Mouse (Mus musculus): ENCODE data around the gene Pigf. TPM values are rescaled to one million over a fixed set of nuclear protein-coding genes. Genes with fewer than 3 reads are reported as not detected.

The Pigf gene
- polyA plus RNA-seq, 1 experiment = 12.6 TPM

DNA sequence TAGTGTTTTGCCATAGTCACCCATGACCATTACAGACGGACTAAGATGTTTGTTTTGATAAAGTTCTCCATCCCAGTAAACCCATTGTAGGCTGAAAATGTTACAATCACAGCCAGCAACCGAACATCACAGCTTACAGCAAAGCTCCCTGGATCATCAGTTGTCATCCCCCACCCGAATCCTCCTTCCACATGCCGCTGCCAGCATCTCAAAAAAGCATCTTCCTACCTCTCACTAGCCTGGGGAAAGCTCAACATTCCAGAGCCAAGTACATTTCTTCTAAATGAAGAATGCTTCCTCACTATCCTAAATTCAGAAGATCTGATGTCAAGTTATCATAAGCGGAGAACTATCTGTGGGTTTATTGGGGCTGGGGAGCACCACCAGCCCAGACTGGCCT is 13.3 kb upstream of the Pigf start:
- Histone ChIP-seq H3K27ac (ENCODE audit: insufficient read depth, low read depth, low read length) (no peak overlapping the region), H3K4me1 (ENCODE audit: control insufficient read depth, insufficient read depth, low read length) (no peaks in the 10 kb centered on the region), H3K4me3 (ENCODE audit: insufficient read depth, low read length) (no peak overlapping the region)
- TF ChIP-seq POLR2A (IDR thresholded peaks at IDR 0.05; ENCODE audit: borderline replicate concordance, low read depth, low read length) (no peak), CTCF (IDR thresholded peaks at IDR 0.05; ENCODE audit: low read depth, low read length) (no peak)

DNA sequence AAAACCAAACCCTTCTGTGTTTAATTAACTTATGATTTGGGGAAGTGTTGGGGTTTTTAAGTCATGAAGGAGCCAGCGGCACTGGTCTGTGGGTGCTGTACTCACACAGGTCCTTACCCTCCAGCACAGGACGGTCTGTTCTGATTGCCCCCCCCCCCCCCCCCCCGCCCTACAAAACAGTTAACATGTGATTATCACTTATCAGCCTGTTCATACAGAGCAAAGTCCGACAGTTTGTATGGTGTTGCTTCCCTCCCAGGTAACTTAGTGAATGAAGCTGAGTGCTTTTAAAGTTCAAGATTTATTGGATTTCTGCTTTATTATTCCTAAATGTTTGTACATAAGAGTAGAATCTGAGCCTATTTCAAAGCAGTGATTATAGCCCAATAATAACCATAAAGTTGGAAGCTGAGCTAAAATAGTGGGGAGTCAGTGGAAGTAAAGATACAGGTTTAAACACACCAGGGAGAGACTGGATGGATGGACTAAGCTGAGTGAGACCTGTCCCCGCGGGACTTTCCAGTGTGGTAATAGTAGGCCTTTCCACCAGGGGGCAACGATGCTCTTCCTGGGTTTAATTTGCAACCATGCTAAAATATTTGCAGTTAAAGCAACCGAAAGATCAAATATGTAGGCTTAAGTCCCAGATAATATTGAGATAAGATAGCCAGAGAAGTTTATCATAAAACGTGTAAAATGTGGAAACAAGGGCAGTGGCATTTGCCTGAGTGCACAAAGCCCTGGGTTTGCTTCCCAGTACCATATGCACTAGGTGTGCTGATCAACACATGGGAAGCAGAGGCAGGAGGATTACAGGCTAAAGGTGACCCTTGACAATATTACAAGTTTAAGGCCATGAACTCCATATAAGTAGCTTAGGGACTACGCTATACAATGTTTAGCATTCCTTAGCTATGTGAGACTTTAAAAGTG is 11.2 kb upstream of the Pigf start:
- Histone ChIP-seq H3K4me1 (ENCODE audit: control insufficient read depth, insufficient read depth, low read length) (no peaks in the 10 kb centered on the region), H3K27ac (ENCODE audit: insufficient read depth, low read depth, low read length) (no peak overlapping the region)
- TF ChIP-seq POLR2A (IDR thresholded peaks at IDR 0.05; ENCODE audit: borderline replicate concordance, low read depth, low read length) (no peak), CTCF (IDR thresholded peaks at IDR 0.05; ENCODE audit: low read depth, low read length) (peak; percentile 50)

DNA sequence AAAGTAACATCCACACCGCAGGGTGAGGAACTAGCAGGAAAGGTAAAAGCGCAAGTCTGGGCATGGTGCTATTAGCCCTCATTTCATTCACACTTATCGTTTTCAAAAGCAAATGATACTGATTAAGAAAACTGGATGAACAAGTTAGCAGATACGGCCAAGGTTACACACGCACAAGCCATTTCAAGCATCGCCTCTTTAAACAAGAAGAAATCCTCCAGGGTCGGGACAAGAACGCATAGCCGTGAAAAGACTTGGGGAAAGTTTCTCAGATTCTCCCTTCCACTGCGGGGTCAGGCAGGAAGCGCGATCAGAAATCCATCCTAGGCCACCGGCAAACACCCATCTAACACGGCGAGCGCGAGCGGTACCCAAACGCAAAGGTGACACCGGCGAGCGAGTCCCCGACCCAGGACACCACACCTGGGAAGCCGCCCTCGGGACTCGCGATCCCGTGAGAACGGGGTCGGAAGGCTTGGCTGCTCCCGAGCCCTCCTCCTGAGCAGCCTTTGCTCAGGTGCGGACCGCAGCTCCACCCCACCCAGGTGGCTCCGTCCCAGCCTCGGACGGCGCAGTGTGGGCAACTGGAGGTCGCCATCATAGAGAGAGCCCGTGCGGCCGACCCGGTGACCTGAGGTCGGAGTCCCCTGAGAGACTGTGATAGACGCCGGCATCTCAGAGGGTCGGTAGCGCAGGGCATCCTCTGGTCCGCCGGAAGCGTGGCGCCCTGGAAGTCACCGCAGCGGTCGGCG is 539 bp downstream of the Pigf start:
- H3K4me1 ChIP-seq (ENCODE audit: control insufficient read depth, insufficient read depth, low read length) = peaks cover 12% of the 10 kb centered on the region
- no peak for TF ChIP-seq POLR2A (IDR thresholded peaks at IDR 0.05; ENCODE audit: borderline replicate concordance, low read depth, low read length)
- no peak for TF ChIP-seq CTCF (IDR thresholded peaks at IDR 0.05; ENCODE audit: low read depth, low read length)
- peak overlapping the region; percentile 78 for H3K4me3 ChIP-seq (ENCODE audit: insufficient read depth, low read length)
- H3K27ac ChIP-seq (ENCODE audit: insufficient read depth, low read depth, low read length) = no peak overlapping the region

More for the DNA sequence above, 11.2 kb upstream of the Pigf start:
- no peak overlapping the region for H3K4me3 ChIP-seq (ENCODE audit: insufficient read depth, low read length)

DNA sequence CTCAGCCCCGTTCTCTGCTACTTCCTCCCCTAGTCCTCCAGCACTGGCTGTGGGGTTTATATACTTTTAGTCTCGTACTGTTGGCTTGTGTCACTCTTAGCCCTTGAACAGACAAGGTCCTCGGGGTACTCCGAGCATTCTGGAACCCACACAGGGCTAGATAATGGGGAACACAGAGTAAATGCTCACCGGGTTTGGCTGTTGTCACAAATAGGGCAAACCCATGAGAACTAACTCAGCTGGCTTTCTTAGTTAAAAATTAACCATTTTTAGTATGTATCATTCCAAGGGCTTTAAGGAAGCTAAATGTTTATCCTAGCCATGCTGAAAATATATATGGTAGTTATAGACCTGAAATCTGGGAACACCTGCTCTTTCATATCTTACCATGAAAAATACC is 5.5 kb downstream of the Pigf start:
- H3K4me3 ChIP-seq (ENCODE audit: insufficient read depth, low read length) = no peak overlapping the region
- H3K4me1 ChIP-seq (ENCODE audit: control insufficient read depth, insufficient read depth, low read length) = peaks cover 5% of the 10 kb centered on the region
- no peak overlapping the region for H3K27ac ChIP-seq (ENCODE audit: insufficient read depth, low read depth, low read length)
- TF ChIP-seq CTCF (IDR thresholded peaks at IDR 0.05; ENCODE audit: low read depth, low read length) = no peak
- no peak for TF ChIP-seq POLR2A (IDR thresholded peaks at IDR 0.05; ENCODE audit: borderline replicate concordance, low read depth, low read length)

DNA sequence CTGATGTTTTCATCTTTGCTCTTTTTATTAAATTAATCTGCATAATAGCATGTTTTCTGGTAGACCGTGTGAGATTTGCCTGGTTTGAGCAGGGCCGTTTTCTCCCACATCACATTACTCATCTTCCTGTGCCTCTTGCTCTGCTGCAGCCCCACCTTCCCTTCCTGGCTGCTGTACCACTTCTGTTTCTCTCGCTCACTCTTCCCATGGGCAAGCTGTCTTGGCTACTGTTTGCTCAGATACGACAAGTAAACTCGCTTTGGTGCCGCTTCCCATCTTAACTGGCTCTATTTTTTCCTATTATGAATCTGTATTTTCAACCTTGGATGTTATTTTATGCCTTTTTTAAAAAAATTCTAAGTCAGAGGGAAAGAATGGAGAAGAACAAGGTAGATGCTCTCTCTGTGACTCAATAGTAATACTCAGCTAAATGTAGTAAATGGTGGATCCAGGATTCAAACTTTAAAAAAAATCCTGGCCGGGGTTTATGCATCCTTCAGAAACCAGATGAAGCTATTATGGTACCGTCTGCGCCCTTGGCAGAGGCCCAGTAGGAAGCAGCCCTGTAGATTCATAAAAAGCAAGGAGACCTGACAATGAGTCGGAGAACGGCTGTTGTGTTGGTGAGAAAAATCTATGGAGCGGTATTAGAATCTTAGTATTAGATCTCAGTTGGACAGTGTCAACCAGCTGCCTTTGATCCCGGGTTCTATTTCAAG is 13.7 kb downstream of the Pigf start:
- H3K27ac ChIP-seq (ENCODE audit: insufficient read depth, low read depth, low read length) = no peak overlapping the region
- no peak for TF ChIP-seq POLR2A (IDR thresholded peaks at IDR 0.05; ENCODE audit: borderline replicate concordance, low read depth, low read length)
- TF ChIP-seq CTCF (IDR thresholded peaks at IDR 0.05; ENCODE audit: low read depth, low read length) = no peak
- peaks cover 5% of the 10 kb centered on the region for H3K4me1 ChIP-seq (ENCODE audit: control insufficient read depth, insufficient read depth, low read length)
- H3K4me3 ChIP-seq (ENCODE audit: insufficient read depth, low read length) = no peak overlapping the region

DNA sequence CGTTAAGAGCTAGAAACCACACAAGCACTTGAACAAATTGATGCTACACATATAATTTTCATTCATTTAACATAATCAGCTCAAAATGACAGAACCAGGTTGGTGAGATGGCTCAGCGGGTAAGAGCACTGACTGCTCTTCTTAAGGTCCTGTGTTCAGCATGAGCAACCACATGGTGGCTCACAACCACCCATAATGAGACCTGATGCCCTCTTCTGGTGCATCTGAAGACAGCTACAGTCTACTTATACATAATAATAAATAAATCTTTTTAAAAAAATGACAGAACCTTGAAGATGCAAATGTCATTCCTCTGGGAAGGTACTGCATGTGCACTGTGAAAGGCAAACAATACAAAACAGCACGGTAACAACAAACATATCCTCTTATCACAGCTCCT is 16.3 kb downstream of the Pigf start:
- Histone ChIP-seq H3K4me3 (ENCODE audit: insufficient read depth, low read length) (no peak overlapping the region), H3K27ac (ENCODE audit: insufficient read depth, low read depth, low read length) (no peak overlapping the region), H3K4me1 (ENCODE audit: control insufficient read depth, insufficient read depth, low read length) (peaks cover 5% of the 10 kb centered on the region)
- TF ChIP-seq POLR2A (IDR thresholded peaks at IDR 0.05; ENCODE audit: borderline replicate concordance, low read depth, low read length) (no peak), CTCF (IDR thresholded peaks at IDR 0.05; ENCODE audit: low read depth, low read length) (no peak)

DNA sequence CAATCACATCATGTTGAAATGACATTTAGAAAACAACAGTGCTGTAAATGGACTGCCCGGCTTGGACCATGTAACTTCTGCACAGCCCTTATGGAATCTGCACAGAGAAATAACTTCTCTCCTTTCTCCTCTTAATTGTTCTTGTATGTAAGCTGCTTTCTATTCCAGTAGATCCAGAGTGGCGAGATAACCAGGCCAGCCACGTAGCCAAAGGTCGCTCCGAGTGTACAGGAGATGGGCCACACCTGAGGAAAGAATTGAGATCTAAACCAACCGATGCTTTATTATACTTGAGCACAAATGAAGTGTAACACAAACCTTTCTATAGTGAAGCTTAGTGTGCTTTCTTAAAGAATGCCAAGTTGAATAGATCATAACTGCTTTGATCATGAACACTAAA is 27.9 kb downstream of the Pigf start:
- Histone ChIP-seq H3K4me1 (ENCODE audit: control insufficient read depth, insufficient read depth, low read length) (no peaks in the 10 kb centered on the region), H3K27ac (ENCODE audit: insufficient read depth, low read depth, low read length) (no peak overlapping the region), H3K4me3 (ENCODE audit: insufficient read depth, low read length) (no peak overlapping the region)
- TF ChIP-seq POLR2A (IDR thresholded peaks at IDR 0.05; ENCODE audit: borderline replicate concordance, low read depth, low read length) (no peak), CTCF (IDR thresholded peaks at IDR 0.05; ENCODE audit: low read depth, low read length) (no peak)

DNA sequence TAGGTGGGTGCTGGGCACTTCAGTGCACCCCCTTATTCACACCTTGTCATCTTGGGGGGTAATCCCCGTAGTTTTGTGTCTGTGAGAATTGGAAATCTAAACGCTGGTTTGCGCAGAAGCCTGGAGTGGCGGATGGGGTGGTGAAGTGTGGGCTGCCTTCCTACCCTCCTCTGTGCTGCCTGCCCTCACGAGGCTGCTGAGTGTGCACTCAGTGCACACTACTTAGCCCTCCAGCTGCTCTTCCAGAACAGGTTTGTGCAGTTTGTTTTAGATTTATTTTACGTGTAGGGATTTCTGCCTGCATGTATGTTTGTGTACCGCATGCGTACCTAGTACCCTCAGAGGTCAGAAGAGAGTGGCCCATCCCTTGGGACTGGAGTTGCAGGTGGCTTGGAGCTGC is 33.9 kb downstream of the Pigf start:
- H3K27ac ChIP-seq (ENCODE audit: insufficient read depth, low read depth, low read length) = no peak overlapping the region
- H3K4me3 ChIP-seq (ENCODE audit: insufficient read depth, low read length) = no peak overlapping the region
- H3K4me1 ChIP-seq (ENCODE audit: control insufficient read depth, insufficient read depth, low read length) = peaks cover 3% of the 10 kb centered on the region; the same call in 1 of the 2 replicates
- TF ChIP-seq POLR2A (IDR thresholded peaks at IDR 0.05; ENCODE audit: borderline replicate concordance, low read depth, low read length) (no peak), CTCF (IDR thresholded peaks at IDR 0.05; ENCODE audit: low read depth, low read length) (no peak)

DNA sequence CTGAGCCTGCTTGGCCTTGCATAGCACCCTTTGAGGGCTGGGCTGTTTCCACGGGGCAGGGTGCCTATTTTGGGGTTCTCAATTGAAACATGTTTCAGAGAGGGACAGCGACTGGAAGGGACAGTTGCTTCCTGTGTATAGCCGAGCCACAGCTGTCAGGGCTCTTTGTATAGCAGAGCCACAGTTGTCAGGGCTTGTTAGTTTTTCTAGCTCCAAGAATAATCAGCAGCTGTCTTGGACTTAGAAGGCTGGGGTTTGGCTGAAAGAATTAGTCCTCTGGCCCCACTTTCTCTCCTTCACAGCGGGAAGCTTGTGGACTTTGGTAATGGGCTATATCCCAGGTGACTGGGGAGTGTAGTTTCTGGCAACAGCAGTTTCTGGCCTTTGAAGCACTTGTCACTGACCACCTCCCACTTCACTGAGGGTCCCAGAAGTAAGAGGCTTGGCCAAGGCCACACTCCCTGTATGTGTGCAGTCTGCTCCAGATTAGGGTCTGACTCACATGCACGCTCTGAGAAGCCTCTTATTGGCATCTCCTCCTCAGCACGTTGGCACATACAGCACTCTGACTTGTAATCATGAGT is 36.5 kb downstream of the Pigf start:
- H3K27ac ChIP-seq (ENCODE audit: insufficient read depth, low read depth, low read length) = no peak overlapping the region
- H3K4me3 ChIP-seq (ENCODE audit: insufficient read depth, low read length) = no peak overlapping the region
- H3K4me1 ChIP-seq (ENCODE audit: control insufficient read depth, insufficient read depth, low read length) = peaks cover 3% of the 10 kb centered on the region; the same call in 1 of the 2 replicates
- TF ChIP-seq POLR2A (IDR thresholded peaks at IDR 0.05; ENCODE audit: borderline replicate concordance, low read depth, low read length) = no peak
- TF ChIP-seq CTCF (IDR thresholded peaks at IDR 0.05; ENCODE audit: low read depth, low read length) = no peak

All from bone marrow macrophage, adult 2 months (primary cell).